Mouse (Mus musculus) CH12.LX (cell line): ENCODE results near the gene Zfp839. TPM values are rescaled to one million over a fixed set of nuclear protein-coding genes. Genes with fewer than 3 reads are reported as not detected.
A peak's percentile ranks its signal among the peaks of the same experiment; 100 is the strongest.

Source experiments
- DNase-seq: peaks from one replicate; pipeline ENCODE4 v3.0.0-alpha.2; 2013; ENCODE audit errors: extremely low read depth
- H3K27ac ChIP-seq: 2 replicates; pipeline ENCODE4 v1.5.1; 2012; ENCODE audit warnings: low read depth, mild to moderate bottlenecking, control low read depth, moderate library complexity; ENCODE audit not compliant: insufficient read depth
- H3K27me3 ChIP-seq: replicated peaks from 2 replicates; pipeline ENCODE3; 2012; ENCODE audit warnings: inconsistent platforms
- H3K36me3 ChIP-seq, 2 experiments: replicated peaks in 1 of 2; 2 replicates each; pipeline versions ENCODE3 to v1.6.1; 2012; ENCODE audit warnings: inconsistent platforms in 1 of 2, low read length in 1 of 2, mild to moderate bottlenecking in 1 of 2, mixed read lengths in 1 of 2, moderate library complexity in 1 of 2; ENCODE audit not compliant: control insufficient read depth in 1 of 2, insufficient read depth in 1 of 2
- H3K4me1 ChIP-seq, 2 experiments: 2 replicates each; pipeline ENCODE4 v1.6.1; 2012; ENCODE audit warnings: inconsistent platforms in 1 of 2, moderate library complexity in 1 of 2; ENCODE audit not compliant: insufficient read depth in 2 of 2, control insufficient read depth in 1 of 2
- H3K4me2 ChIP-seq: 2 replicates; pipeline ENCODE4 v1.6.1; 2012; ENCODE audit warnings: low read depth, mild to moderate bottlenecking, control low read depth; ENCODE audit not compliant: poor library complexity, insufficient read depth, severe bottlenecking
- H3K4me3 ChIP-seq, 3 experiments: fragments of 150-350 bp in 1 of 3; sonication (generic) in 1 of 3; replicated peaks in 1 of 3; 2 replicates each; pipeline versions ENCODE3 to v1.5.1; 2011 to 2012; ENCODE audit warnings: low read depth in 2 of 3, low read length in 2 of 3, mild to moderate bottlenecking in 2 of 3, moderate library complexity in 2 of 3, control low read depth in 1 of 3, improper control_type of control experiment in 1 of 3, inconsistent platforms in 1 of 3, mixed read lengths in 1 of 3; ENCODE audit not compliant: poor library complexity in 1 of 3
- H3K79me2 ChIP-seq: replicated peaks from 2 replicates; pipeline ENCODE4 v1.6.1; 2012; ENCODE audit warnings: mild to moderate bottlenecking, moderate library complexity; ENCODE audit not compliant: control insufficient read depth, poor library complexity, insufficient read depth, severe bottlenecking; ENCODE audit errors: extremely low read depth
- H3K9ac ChIP-seq: 2 replicates; pipeline ENCODE4 v1.6.1; 2012; ENCODE audit warnings: low read depth, mild to moderate bottlenecking, control low read depth, moderate library complexity; ENCODE audit not compliant: insufficient read depth
- H3K9me3 ChIP-seq: replicated peaks from 2 replicates; pipeline ENCODE3; 2012; ENCODE audit warnings: low read length, inconsistent platforms, mixed read lengths
- CTCF ChIP-seq, 2 experiments: IDR thresholded peaks in 1 of 2; conservative IDR thresholded peaks in 1 of 2; 2 replicates each; pipeline ENCODE4 v1.5.1; 2011 to 2012; ENCODE audit warnings: low read depth in 2 of 2, low read length in 2 of 2, improper control_type of control experiment in 1 of 2, inconsistent platforms in 1 of 2, mild to moderate bottlenecking in 1 of 2, moderate library complexity in 1 of 2
- EP300 ChIP-seq: IDR thresholded peaks from 2 replicates; pipeline ENCODE4 v1.6.1; 2011; ENCODE audit warnings: low read length, improper control_type of control experiment
- IRF4 ChIP-seq: IDR thresholded peaks from 2 replicates; pipeline ENCODE4 v1.6.1; 2014; ENCODE audit warnings: low read depth, mild to moderate bottlenecking, inconsistent platforms, low read length, improper control_type of control experiment
- JUN ChIP-seq: IDR thresholded peaks from 2 replicates; pipeline ENCODE4 v1.6.1; 2011; ENCODE audit warnings: low read depth, mild to moderate bottlenecking, low read length, improper control_type of control experiment, moderate library complexity; ENCODE audit not compliant: insufficient read depth
- JUND ChIP-seq: conservative IDR thresholded peaks from 2 replicates; pipeline ENCODE4 v1.6.1; 2011; ENCODE audit warnings: low read depth, low read length, improper control_type of control experiment
- KAT2A ChIP-seq: IDR thresholded peaks from 2 replicates; pipeline ENCODE4 v1.6.1; 2012; ENCODE audit warnings: low read length, improper control_type of control experiment, inconsistent platforms; ENCODE audit not compliant: insufficient replicate concordance
- MAFK ChIP-seq: IDR thresholded peaks from 2 replicates; pipeline ENCODE4 v1.6.1; 2011; ENCODE audit warnings: low read length, improper control_type of control experiment; ENCODE audit not compliant: insufficient replicate concordance
- MAX ChIP-seq: IDR thresholded peaks from 2 replicates; pipeline ENCODE4 v1.6.1; 2011; ENCODE audit warnings: low read length, improper control_type of control experiment
- MAZ ChIP-seq: IDR thresholded peaks from 2 replicates; pipeline ENCODE4 v1.6.1; 2012; ENCODE audit warnings: low read depth, mild to moderate bottlenecking, inconsistent platforms, low read length, improper control_type of control experiment, moderate library complexity
- MYC ChIP-seq: IDR thresholded peaks from 2 replicates; pipeline ENCODE4 v1.6.1; 2011; ENCODE audit warnings: low read depth, mild to moderate bottlenecking, improper control_type of control experiment, low read length
- NELFE ChIP-seq: IDR thresholded peaks from 2 replicates; pipeline ENCODE4 v1.6.1; 2011; ENCODE audit warnings: low read depth, low read length, improper control_type of control experiment
- POLR2AphosphoS2 ChIP-seq: IDR thresholded peaks from 2 replicates; pipeline ENCODE4 v1.6.1; 2011; ENCODE audit warnings: low read depth, low read length, improper control_type of control experiment
- RAD21 ChIP-seq: IDR thresholded peaks from 2 replicates; pipeline ENCODE4 v1.6.1; 2011; ENCODE audit warnings: low read depth, mild to moderate bottlenecking, low read length, improper control_type of control experiment, moderate library complexity
- SMC3 ChIP-seq: IDR thresholded peaks from 2 replicates; pipeline ENCODE4 v1.6.1; 2011; ENCODE audit warnings: low read depth, low read length, improper control_type of control experiment
- ZMIZ1 ChIP-seq: IDR thresholded peaks from 2 replicates; pipeline ENCODE4 v1.6.1; 2012; ENCODE audit warnings: low read depth, mild to moderate bottlenecking, inconsistent platforms, low read length, improper control_type of control experiment
- dilution Hi-C: fragments of 300-500 bp; cut with MboI; formaldehyde crosslinking; loops from 2 replicates; pipeline ENCODE4 v1.14.3; 2020; ENCODE audit warnings: low sequenced_read_pairs; ENCODE audit not compliant: extremely low pct_unique_long_range_greater_than_20kb, extremely low pct_ligation_motif_present
- in situ Hi-C: fragments of 300-500 bp; cut with MboI; formaldehyde crosslinking; loops from 3 replicates; pipeline ENCODE4 v1.14.3; 2019; ENCODE audit warnings: low sequenced_read_pairs, low pct_ligation_motif_present, low pct_unique_long_range_greater_than_20kb, mixed read lengths
- polyA plus RNA-seq: library from polyadenylated mRNA; unstranded; fragments of >175 nt; gene quantifications from 2 replicates; pipeline ENCODE4 v1.2.1, GENCODE M21; 2012; ENCODE audit warnings: low read depth; ENCODE audit not compliant: insufficient read length
- total RNA-seq, 2 experiments: library from RNA; depleted of rRNA; stranded (reverse); fragments of 300-350 nt in 1 of 2; fragments of >200 nt in 1 of 2; gene quantifications; 2 replicates each; pipeline ENCODE4 v1.2.3; 2012 to 2014

The Zfp839 gene
- total and polyA plus RNA-seq, 3 experiments = 3.7 to 9.2 (median 7.8) TPM

DNA sequence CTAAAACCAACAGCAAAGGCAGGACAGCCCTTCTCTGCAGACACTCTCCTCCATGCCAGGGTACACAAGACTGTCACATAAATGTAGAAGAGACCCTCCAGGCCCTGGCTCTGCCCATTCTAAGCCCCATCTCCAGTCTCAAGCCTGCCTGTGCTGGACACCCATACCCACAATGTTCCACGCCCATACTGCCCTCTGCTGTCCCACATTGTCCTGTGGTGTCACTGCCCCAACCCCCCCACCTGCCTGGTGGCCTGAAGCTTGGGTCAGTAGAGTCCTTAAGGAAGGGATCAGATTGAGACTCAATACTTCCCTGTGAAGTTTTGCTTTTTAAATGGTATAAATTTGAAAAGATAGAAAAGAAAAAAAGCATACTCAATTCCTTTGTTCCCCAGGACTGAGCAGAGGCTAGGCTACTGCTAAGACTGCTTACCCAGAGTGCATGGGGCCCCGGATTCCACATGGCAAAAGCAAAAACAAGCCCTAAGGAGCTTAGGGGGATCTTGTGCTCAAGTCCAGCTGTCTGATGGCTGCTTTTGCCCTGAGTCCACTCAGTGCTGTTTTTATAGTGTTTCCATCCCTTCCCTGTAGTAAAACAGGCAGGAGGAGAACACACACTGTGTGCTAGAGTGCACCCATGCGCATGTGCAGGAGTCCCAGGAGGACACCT is 43.6 kb upstream of the Zfp839 start:
- Histone ChIP-seq H3K4me3 (no peak overlapping the region), H3K4me2 (no peak overlapping the region), H3K9ac (no peak overlapping the region)
- TF ChIP-seq SMC3 (peak; percentile 46), MAFK (no peak), RAD21 (peak; percentile 39), IRF4 (0 out of 2 replicates have a peak, but pooled peaks have one; percentile 9), CTCF (conservative IDR thresholded peaks at IDR 0.05 in 1 of 2, IDR thresholded peaks at IDR 0.05 in 1 of 2; ENCODE audit: low read depth in 2 of 2, low read length in 2 of 2) (peak in 1 of 2 experiments; percentile 55; a peak in 2 of 4 replicates)
- TF ChIP-seq, all 38 proteins: peak for 4
- DNase-seq = no peak
- no peak overlapping the region for H3K27ac ChIP-seq
- dilution Hi-C loops (no loop called here), in situ Hi-C loops (no loop called here)
- H3K36me3 ChIP-seq = peaks cover 22 to 94% of the 10 kb centered on the region in 2 experiments
- no peaks in the 10 kb centered on the region for H3K79me2 ChIP-seq
- no peaks in the 10 kb centered on the region for H3K27me3 ChIP-seq
- peaks cover 0 to 21% of the 10 kb centered on the region in 2 experiments; a peak in 1 of 4 replicates for H3K4me1 ChIP-seq
- no peaks in the 10 kb centered on the region for H3K9me3 ChIP-seq

DNA sequence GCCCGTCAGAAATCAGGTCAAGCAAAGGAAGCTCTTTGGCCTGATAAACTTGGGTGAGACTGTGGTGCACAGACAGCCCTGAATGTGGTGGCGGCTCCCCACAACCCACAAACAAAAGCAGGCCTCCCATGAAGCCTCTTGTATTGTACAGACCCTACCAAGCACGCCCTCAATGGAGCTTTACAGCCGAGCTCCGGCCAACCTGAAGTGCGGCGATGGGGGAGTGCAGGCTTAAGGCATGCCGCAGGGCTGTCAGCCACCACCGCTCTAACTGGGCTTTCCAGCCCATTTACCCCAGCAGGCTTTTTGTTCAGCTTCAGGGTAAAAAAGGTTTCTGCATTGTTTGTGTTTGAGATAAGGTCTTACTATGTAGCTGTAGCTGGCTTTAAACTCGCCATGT is 41.6 kb upstream of the Zfp839 start:
- no peak for TF ChIP-seq MAX
- in situ Hi-C loops = no loop called here

DNA sequence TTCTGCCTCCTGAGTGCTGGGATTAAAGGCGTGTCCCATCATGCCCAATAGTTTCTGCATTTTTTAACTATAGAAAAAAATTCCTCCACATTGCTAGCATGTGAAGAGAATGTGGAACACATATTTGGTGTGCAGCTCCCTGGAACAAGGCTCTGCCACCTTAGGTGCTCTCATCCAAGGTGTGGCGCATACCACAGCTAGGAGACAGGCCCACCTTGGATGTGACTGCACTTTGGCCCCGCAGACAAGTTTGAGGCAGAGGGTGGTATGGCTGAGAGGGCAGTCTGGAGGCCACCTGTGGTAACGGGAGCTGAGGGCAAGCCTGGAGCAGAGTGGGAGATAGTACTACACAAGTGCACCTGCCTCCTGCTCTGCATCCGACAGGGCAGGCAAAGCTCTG is 41.2 kb upstream of the Zfp839 start:
- dilution Hi-C loops = no loop called here
- Histone ChIP-seq H3K4me1 (peaks cover 12 to 37% of the 10 kb centered on the region in 2 experiments), H3K27me3 (no peaks in the 10 kb centered on the region), H3K36me3 (peaks cover 14 to 76% of the 10 kb centered on the region in 2 experiments)
- DNase-seq = no peak
- TF ChIP-seq JUN (no peak), MAZ (no peak), JUND (no peak), MYC (no peak), NELFE (no peak), KAT2A (no peak), MAX (no peak), MAFK (no peak), POLR2AphosphoS2 (no peak), EP300 (no peak), ZMIZ1 (no peak)
- TF ChIP-seq, all 38 proteins: peak for 0
- Histone ChIP-seq H3K27ac (no peak overlapping the region), H3K9me3 (no peaks in the 10 kb centered on the region), H3K9ac (no peak overlapping the region), H3K4me2 (no peak overlapping the region), H3K79me2 (no peaks in the 10 kb centered on the region), H3K4me3 (no peak overlapping the region)
- in situ Hi-C loops = no loop called here

More for the DNA sequence above, 41.6 kb upstream of the Zfp839 start:
- dilution Hi-C loops = no loop called here
- Histone ChIP-seq H3K79me2 (no peaks in the 10 kb centered on the region), H3K4me3 (no peak overlapping the region), H3K4me1 (peaks cover 12 to 35% of the 10 kb centered on the region in 2 experiments), H3K4me2 (no peak overlapping the region), H3K27ac (no peak overlapping the region), H3K9me3 (no peaks in the 10 kb centered on the region), H3K36me3 (peaks cover 14 to 79% of the 10 kb centered on the region in 2 experiments), H3K27me3 (no peaks in the 10 kb centered on the region), H3K9ac (no peak overlapping the region)
- no peak for DNase-seq
